Mouse (Mus musculus): ENCODE measurements at regions not wholly inside any gene's neighbourhood (a gene's known extent, or its start where the extent isn't known, plus 50 kb on each side); places are given as distances from the start of the nearest gene placed in this dataset.
A peak's percentile ranks its signal among the peaks of the same experiment; 100 is the strongest.

DNA sequence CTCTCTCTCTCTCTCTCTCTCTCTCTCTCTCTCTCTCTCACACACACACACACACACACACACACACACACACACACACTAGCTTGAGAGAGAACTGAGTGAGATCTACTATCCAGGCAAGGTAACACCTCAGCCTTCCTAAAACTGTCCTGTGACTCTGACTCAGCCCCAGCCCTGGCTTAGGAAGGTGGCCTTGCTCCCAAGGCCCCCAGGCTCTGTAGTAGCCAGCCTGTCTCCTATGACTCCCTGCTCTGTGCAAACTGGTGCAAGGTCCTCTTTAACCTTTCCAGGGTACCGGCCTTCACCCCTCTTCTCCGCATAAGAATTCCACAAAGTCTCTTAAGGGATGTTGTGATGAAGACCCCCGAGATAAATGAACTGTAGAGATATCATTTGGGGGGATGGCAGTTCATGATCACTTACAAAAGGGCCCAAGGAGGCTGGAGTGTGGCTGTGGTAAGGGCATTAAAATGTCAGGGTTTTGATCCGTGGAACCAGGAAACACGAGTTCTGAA, 114.1 kb downstream of the Erv3 start:
- 82% methylated on average over 5 of the region's 5 CpGs for WGBS
- H3K9me3 ChIP-seq (ENCODE audit: low read length): no peaks in the 10 kb centered on the region
- H3K4me3 ChIP-seq (ENCODE audit: low read length): no peak overlapping the region
- no peak for ATAC-seq (ENCODE audit: low FRiP score, low TSS enrichment)
- H3K4me2 ChIP-seq (replicated peaks; ENCODE audit: low read depth, low read length): no peak overlapping the region
- H3K27ac ChIP-seq (ENCODE audit: low read length): no peak overlapping the region
- H3K4me1 ChIP-seq (ENCODE audit: insufficient read depth, low read length): peaks cover 10% of the 10 kb centered on the region
- no peak overlapping the region for H3K9ac ChIP-seq (replicated peaks; ENCODE audit: low read length)
- H3K36me3 ChIP-seq (ENCODE audit: insufficient read depth, low read length): no peaks in the 10 kb centered on the region
- no peaks in the 10 kb centered on the region for H3K27me3 ChIP-seq (ENCODE audit: insufficient read depth, low read length)

- no peak for ATAC-seq (ENCODE audit: low FRiP score, low TSS enrichment)
- 81% methylated on average over 9 of the region's 9 CpGs for WGBS
- Histone ChIP-seq H3K9me3 (ENCODE audit: low read length) (no peaks in the 10 kb centered on the region), H3K27ac (ENCODE audit: low read length) (no peak overlapping the region), H3K4me3 (ENCODE audit: low read length) (no peak overlapping the region), H3K36me3 (ENCODE audit: insufficient read depth, low read length) (no peaks in the 10 kb centered on the region), H3K4me2 (replicated peaks; ENCODE audit: low read depth, low read length) (no peak overlapping the region), H3K27me3 (ENCODE audit: insufficient read depth, low read length) (no peaks in the 10 kb centered on the region), H3K9ac (replicated peaks; ENCODE audit: low read length) (no peak overlapping the region), H3K4me1 (ENCODE audit: insufficient read depth, low read length) (peaks cover 10% of the 10 kb centered on the region)
These were observed 114.6 kb downstream of the Erv3 start for GRCm38 (mm10) chr2:131744957-131745356.

- Histone ChIP-seq H3K9me3 (ENCODE audit: low read length) (no peaks in the 10 kb centered on the region), H3K9ac (replicated peaks; ENCODE audit: low read length) (no peak overlapping the region), H3K27me3 (ENCODE audit: insufficient read depth, low read length) (0 out of 2 replicates have a peak, but pooled peaks cover 5% of the 10 kb centered on the region), H3K27ac (ENCODE audit: low read length) (no peak overlapping the region), H3K4me1 (ENCODE audit: insufficient read depth, low read length) (no peaks in the 10 kb centered on the region), H3K4me2 (replicated peaks; ENCODE audit: low read depth, low read length) (no peak overlapping the region), H3K36me3 (ENCODE audit: insufficient read depth, low read length) (no peaks in the 10 kb centered on the region), H3K4me3 (ENCODE audit: low read length) (no peak overlapping the region)
- peak; percentile 49 for ATAC-seq (ENCODE audit: low FRiP score, low TSS enrichment)
- 67% methylated on average over 5 of the region's 5 CpGs for WGBS
These were observed 119.1 kb downstream of the Erv3 start for GRCm38 (mm10) chr2:131740456-131740855.

DNA sequence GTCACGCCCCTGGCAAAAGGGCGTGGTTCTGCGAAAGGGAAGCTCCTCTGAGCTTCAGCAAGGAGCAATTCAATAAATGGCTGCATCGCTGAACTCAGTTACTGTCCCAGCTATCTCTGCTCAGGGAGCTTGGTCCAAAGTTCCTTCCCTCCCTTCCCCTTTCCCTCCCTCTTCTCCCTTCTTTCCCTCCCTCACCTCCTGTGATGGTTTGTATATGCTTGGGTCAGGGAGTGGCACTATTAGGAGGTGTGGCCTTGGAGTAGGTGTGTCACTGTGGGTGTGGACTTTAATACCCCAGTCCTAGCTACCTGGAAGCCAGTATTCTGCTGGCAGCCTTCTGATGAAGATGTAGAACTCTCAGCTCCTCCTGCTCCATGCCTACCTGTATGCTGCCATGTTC, 120.5 kb downstream of the Erv3 start:
- Histone ChIP-seq H3K36me3 (ENCODE audit: insufficient read depth, low read length) (no peaks in the 10 kb centered on the region), H3K27me3 (ENCODE audit: insufficient read depth, low read length) (0 out of 2 replicates have a peak, but pooled peaks cover 5% of the 10 kb centered on the region), H3K4me1 (ENCODE audit: insufficient read depth, low read length) (no peaks in the 10 kb centered on the region), H3K4me3 (ENCODE audit: low read length) (no peak overlapping the region), H3K4me2 (replicated peaks; ENCODE audit: low read depth, low read length) (no peak overlapping the region), H3K9me3 (ENCODE audit: low read length) (no peaks in the 10 kb centered on the region), H3K27ac (ENCODE audit: low read length) (no peak overlapping the region), H3K9ac (replicated peaks; ENCODE audit: low read length) (no peak overlapping the region)
- ATAC-seq (ENCODE audit: low FRiP score, low TSS enrichment): no peak
- WGBS: 73% methylated on average over 4 of the region's 4 CpGs

- H3K27ac ChIP-seq (ENCODE audit: low read length): no peak overlapping the region
- no peaks in the 10 kb centered on the region for H3K4me1 ChIP-seq (ENCODE audit: insufficient read depth, low read length)
- no peaks in the 10 kb centered on the region for H3K9me3 ChIP-seq (ENCODE audit: low read length)
- H3K36me3 ChIP-seq (ENCODE audit: insufficient read depth, low read length): no peaks in the 10 kb centered on the region
- WGBS: 86% methylated on average over 6 of the region's 6 CpGs
- 0 out of 2 replicates have a peak, but pooled peaks cover 5% of the 10 kb centered on the region for H3K27me3 ChIP-seq (ENCODE audit: insufficient read depth, low read length)
- no peak overlapping the region for H3K9ac ChIP-seq (replicated peaks; ENCODE audit: low read length)
- ATAC-seq (ENCODE audit: low FRiP score, low TSS enrichment): no peak
- H3K4me2 ChIP-seq (replicated peaks; ENCODE audit: low read depth, low read length): no peak overlapping the region
- no peak overlapping the region for H3K4me3 ChIP-seq (ENCODE audit: low read length)
These were observed 124.7 kb downstream of the Erv3 start for GRCm38 (mm10) chr2:131734740-131735378.

DNA sequence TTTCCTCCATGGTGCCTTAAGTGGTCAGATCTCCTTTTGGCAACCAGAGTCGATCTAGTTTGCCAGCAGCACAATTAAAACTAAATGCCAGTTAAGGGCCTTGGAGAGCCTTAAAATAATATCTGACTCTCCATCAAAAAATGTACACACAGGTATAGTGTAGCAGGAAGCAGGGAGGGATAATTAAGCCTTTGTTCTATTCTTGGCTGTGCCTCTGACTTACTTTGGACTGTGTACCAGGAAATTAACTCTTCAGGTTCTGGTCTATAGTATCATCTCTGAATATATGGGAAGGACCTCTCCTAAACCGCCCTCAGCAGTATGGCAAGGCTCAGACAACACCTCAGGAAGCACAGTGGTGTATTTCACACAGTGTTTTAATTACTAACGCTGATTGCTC, 133.0 kb downstream of the Erv3 start:
- 63% methylated on average over 3 of the region's 3 CpGs for WGBS
- ATAC-seq (ENCODE audit: low FRiP score, low TSS enrichment): no peak
- Histone ChIP-seq H3K9ac (replicated peaks; ENCODE audit: low read length) (no peak overlapping the region), H3K4me2 (replicated peaks; ENCODE audit: low read depth, low read length) (no peak overlapping the region), H3K36me3 (ENCODE audit: insufficient read depth, low read length) (no peaks in the 10 kb centered on the region), H3K9me3 (ENCODE audit: low read length) (peaks cover 16% of the 10 kb centered on the region), H3K27me3 (ENCODE audit: insufficient read depth, low read length) (no peaks in the 10 kb centered on the region), H3K4me3 (ENCODE audit: low read length) (no peak overlapping the region), H3K27ac (ENCODE audit: low read length) (no peak overlapping the region), H3K4me1 (ENCODE audit: insufficient read depth, low read length) (no peaks in the 10 kb centered on the region)

- ATAC-seq (ENCODE audit: low FRiP score, low TSS enrichment): no peak
- Histone ChIP-seq H3K4me2 (replicated peaks; ENCODE audit: low read depth, low read length) (no peak overlapping the region), H3K9me3 (ENCODE audit: low read length) (peaks cover 16% of the 10 kb centered on the region), H3K27me3 (ENCODE audit: insufficient read depth, low read length) (no peaks in the 10 kb centered on the region), H3K4me3 (ENCODE audit: low read length) (no peak overlapping the region), H3K4me1 (ENCODE audit: insufficient read depth, low read length) (no peaks in the 10 kb centered on the region), H3K36me3 (ENCODE audit: insufficient read depth, low read length) (no peaks in the 10 kb centered on the region), H3K27ac (ENCODE audit: low read length) (no peak overlapping the region), H3K9ac (replicated peaks; ENCODE audit: low read length) (no peak overlapping the region)
- 85% methylated on average over 6 of the region's 6 CpGs for WGBS
These were observed 137.7 kb downstream of the Erv3 start for GRCm38 (mm10) chr2:131721631-131722545.

DNA sequence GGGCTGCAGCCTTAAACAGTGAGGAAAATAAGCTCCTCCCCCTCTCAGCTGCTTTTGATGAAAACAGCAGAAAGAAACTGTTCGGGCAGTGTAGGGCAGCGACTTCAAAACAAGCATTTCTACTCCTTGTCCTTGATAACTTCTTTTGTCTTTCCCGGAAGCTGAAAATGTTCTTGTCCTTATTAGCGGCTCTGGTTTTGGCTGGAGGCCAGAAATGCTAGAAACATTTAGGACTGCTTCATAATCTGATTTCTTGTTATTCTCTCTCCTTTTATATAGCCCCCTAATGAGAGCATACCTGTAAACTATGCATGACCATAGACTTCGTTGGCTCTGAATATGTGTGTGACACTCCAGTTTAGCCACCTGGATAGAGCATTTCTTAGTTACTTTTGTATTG, 142.0 kb downstream of the Erv3 start:
- WGBS: 79% methylated on average over 5 of the region's 5 CpGs
- Histone ChIP-seq H3K4me2 (replicated peaks; ENCODE audit: low read depth, low read length) (no peak overlapping the region), H3K4me1 (ENCODE audit: insufficient read depth, low read length) (no peaks in the 10 kb centered on the region), H3K4me3 (ENCODE audit: low read length) (no peak overlapping the region), H3K27me3 (ENCODE audit: insufficient read depth, low read length) (no peaks in the 10 kb centered on the region), H3K36me3 (ENCODE audit: insufficient read depth, low read length) (no peaks in the 10 kb centered on the region), H3K9ac (replicated peaks; ENCODE audit: low read length) (no peak overlapping the region), H3K27ac (ENCODE audit: low read length) (no peak overlapping the region), H3K9me3 (ENCODE audit: low read length) (no peaks in the 10 kb centered on the region)
- no peak for ATAC-seq (ENCODE audit: low FRiP score, low TSS enrichment)

DNA sequence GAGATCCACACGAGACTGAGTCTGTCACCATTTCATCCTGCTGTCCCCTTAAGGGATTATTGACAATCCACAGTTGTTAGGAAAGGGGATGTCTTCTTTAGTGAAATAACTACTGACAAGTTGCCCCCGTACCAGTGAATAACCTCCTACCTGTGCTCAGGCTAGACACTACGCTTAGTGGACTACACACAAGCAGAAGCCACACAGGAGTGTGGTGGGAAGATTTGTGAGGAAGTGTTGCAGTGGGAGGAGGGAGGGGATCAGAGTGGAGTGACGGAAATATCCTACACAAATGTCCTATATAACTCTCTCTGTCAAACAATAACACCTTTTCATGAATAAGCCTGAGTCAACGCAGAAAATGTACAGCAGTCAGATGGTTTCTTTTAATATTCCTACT, 142.7 kb downstream of the Erv3 start:
- H3K36me3 ChIP-seq (ENCODE audit: insufficient read depth, low read length): no peaks in the 10 kb centered on the region
- H3K4me3 ChIP-seq (ENCODE audit: low read length): no peak overlapping the region
- no peaks in the 10 kb centered on the region for H3K4me1 ChIP-seq (ENCODE audit: insufficient read depth, low read length)
- H3K4me2 ChIP-seq (replicated peaks; ENCODE audit: low read depth, low read length): no peak overlapping the region
- H3K9me3 ChIP-seq (ENCODE audit: low read length): no peaks in the 10 kb centered on the region
- 88% methylated on average over 5 of the region's 5 CpGs for WGBS
- no peak overlapping the region for H3K27ac ChIP-seq (ENCODE audit: low read length)
- H3K9ac ChIP-seq (replicated peaks; ENCODE audit: low read length): no peak overlapping the region
- H3K27me3 ChIP-seq (ENCODE audit: insufficient read depth, low read length): no peaks in the 10 kb centered on the region
- no peak for ATAC-seq (ENCODE audit: low FRiP score, low TSS enrichment)

DNA sequence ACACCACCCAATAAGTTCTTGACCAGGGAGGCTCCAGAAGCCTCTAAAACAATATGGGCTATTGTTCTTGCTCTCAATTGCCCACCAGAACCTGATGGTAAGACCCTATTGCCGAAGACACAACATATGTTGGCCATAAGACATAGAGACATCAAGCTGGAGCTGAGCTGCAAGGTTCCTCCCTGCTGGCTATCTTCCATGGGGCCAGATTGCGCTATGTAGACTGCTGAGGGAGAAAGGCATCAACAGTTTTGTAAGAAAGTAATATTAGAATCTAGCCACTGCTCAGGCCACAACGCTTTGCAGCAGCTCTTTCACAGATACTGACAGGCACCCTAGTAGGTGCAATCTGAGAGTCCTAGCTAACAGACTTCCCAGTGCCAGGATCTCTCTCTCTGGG, 144.2 kb downstream of the Erv3 start:
- ATAC-seq (ENCODE audit: low FRiP score, low TSS enrichment): no peak
- no peaks in the 10 kb centered on the region for H3K27me3 ChIP-seq (ENCODE audit: insufficient read depth, low read length)
- H3K4me1 ChIP-seq (ENCODE audit: insufficient read depth, low read length): no peaks in the 10 kb centered on the region
- H3K9me3 ChIP-seq (ENCODE audit: low read length): no peaks in the 10 kb centered on the region
- H3K9ac ChIP-seq (replicated peaks; ENCODE audit: low read length): no peak overlapping the region
- 89% methylated on average over 3 of the region's 3 CpGs for WGBS
- no peak overlapping the region for H3K4me3 ChIP-seq (ENCODE audit: low read length)
- no peaks in the 10 kb centered on the region for H3K36me3 ChIP-seq (ENCODE audit: insufficient read depth, low read length)
- no peak overlapping the region for H3K4me2 ChIP-seq (replicated peaks; ENCODE audit: low read depth, low read length)
- no peak overlapping the region for H3K27ac ChIP-seq (ENCODE audit: low read length)

All from kidney, embryonic 16.5 days (tissue).